Mouse (Mus musculus): Measurements from ENCODE around the gene Hdgfl2. TPM values are rescaled to one million over a fixed set of nuclear protein-coding genes. Genes with fewer than 3 reads are reported as not detected.

Gene Hdgfl2
- total RNA-seq, 2 experiments from 2014 or later: 33.6 to 36.4 TPM

DNA sequence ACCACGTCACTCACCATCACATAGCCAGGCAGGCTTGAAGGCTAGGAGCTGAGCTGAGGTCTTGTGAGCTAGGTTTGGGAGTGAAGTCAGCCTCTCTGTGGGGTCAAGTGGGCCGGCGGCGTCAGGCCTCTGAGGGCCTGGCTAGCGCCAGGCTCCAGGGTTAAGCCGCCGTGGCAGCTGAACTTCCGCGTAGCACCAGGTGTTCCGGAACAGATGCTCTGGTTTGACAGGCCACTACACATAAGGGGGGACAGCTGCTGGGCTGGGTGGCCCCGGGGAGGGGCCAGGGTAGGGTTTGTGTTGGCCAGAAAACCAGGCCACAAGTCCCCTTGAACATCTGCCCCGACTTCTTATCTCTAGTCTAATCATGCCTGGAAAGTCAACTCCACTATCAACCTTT lies 68.0 kb downstream of the Hdgfl2 start:
- no peak for DNase-seq (ENCODE audit: low spot score)
- intact Hi-C loops (cut with DNase I): no loop called here

DNA sequence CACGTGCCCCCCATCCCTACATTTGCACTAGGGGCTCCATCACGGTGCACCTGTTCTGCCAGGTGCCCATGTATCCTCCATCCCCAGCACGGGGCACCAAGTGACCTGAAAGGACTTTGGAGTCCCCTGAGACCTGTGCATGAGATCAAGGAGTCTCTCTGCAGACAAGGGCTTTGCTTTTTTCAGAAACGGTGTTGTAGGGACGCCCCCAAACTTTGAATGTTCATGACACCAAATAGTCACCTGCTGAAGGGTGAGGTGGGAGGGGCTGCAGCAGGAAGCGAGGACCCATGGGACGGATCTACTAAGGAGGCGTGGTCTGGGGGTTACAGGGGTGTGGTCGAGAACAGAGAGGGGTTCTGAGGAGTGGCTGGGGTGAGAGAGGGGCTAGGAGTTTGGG lies 68.8 kb downstream of the Hdgfl2 start:
- intact Hi-C loops (cut with DNase I): no loop called here
- no peak for DNase-seq (ENCODE audit: low spot score)

DNA sequence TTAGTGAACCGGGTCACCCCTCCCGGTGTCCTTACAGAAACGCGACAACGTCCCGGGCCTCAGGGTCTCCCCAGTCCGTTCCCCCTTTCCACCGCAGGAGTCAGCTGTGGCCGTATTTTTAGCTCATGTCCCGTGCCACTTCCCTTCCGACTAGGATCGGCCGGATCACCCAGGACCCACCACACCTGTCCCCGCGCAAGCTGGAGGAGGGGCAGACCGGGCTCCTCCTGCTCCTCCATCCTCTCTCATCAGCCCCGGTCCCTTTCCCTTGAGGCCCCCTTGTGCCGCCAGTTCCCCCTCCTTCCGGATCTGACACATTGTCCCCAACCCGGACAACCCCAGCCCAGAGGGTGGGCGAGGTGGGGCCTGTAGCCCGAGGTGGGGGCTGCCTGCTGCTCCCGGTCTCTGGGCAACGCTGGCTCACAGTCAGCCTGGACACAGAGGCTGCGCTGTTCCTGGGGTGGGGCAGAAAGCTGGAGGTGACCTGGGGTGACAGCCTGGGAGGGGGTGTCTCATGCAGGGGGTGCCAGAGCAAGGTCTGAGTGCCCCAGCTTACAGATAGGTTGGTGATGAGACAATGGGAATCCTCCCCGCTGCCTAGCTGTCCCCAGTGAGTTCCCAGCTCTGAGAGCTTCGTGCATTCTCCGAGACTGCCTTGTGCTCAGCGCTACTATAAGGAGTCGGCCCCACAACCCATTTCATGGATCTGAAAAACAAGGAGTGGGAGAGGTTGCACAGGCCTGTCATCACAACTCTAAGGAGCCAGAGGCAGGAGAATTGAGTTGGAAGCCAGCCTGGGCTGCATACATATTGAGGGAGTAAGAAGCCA lies 69.6 kb downstream of the Hdgfl2 start:
- intact Hi-C loops (cut with DNase I): no loop called here
- DNase-seq (ENCODE audit: low spot score): no peak

DNA sequence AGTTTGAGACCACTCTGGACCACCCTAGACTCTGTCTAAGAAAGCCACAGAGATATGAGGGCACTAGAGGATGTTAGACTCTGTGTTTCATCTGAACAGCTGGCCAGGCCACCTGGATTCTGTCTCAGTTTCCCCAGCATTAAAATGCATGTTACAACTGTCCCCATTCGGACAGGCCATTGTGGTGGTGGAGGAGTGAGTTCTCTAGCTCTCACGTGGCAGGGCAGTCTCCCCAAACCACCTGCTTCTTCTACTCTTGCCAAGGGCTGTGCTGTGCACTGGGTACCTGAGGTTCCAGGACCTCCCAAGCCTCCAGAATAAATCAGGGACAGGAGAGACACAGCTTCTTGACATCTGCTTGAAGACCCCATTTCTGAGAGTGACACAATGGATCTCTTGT lies 70.5 kb downstream of the Hdgfl2 start:
- intact Hi-C loops (cut with DNase I): no loop called here
- DNase-seq (ENCODE audit: low spot score): no peak

Other genes with a start within 250 kb of the Hdgfl2 start
- gene Zfp119a, start 200.7 kb upstream of the Hdgfl2 start, total RNA-seq (2021): 1 to 10 TPM; 3.6 to 4.1 TPM
- 1 to 10 TPM; 4.3 to 5.3 TPM for gene Zfp959, start 187.5 kb upstream of the Hdgfl2 start, total RNA-seq (2021)
- gene Zfp119b, start 130.1 kb upstream of the Hdgfl2 start, total RNA-seq (2021): 1 to 10 TPM; 3.1 to 3.6 TPM
- under 1 TPM; 0.75 to 0.81 TPM for gene Ebi3, start 127.0 kb upstream of the Hdgfl2 start, total RNA-seq (2021)
- gene Yju2, start 120.5 kb upstream of the Hdgfl2 start, total RNA-seq (2021): 1 to 10 TPM; 9.6 to 9.7 TPM
- under 1 TPM; 0.49 to 0.92 TPM for gene Shd, start 109.2 kb upstream of the Hdgfl2 start, total RNA-seq (2021)
- under 1 TPM in 1 of 2 experiments, not detected in 1; 0.47 TPM for gene Fsd1, start 93.1 kb upstream of the Hdgfl2 start, total RNA-seq (2021)
- gene Stap2, start 74.0 kb upstream of the Hdgfl2 start, total RNA-seq (2021): 10 to 100 TPM; 14.1 to 14.6 TPM
- 10 to 100 TPM; 50.0 to 59.4 TPM for gene Mpnd, start 73.9 kb upstream of the Hdgfl2 start, total RNA-seq (2021)
- 10 to 100 TPM; 17.6 to 19.8 TPM for gene Sh3gl1, start 43.0 kb upstream of the Hdgfl2 start, total RNA-seq (2021)
- 1 to 10 TPM in 1 of 2 experiments, under 1 TPM in 1; 0.95 to 1.2 TPM for gene Chaf1a, start 39.2 kb upstream of the Hdgfl2 start, total RNA-seq (2021)
- gene Ubxn6, start 4.6 kb upstream of the Hdgfl2 start, total RNA-seq (2021): 10 to 100 TPM; 49.7 to 51.5 TPM
- 100 to 1,000 TPM; 135 to 136 TPM for gene Plin4, start 30.2 kb downstream of the Hdgfl2 start, total RNA-seq (2021)
- 100 to 1,000 TPM; 143 to 166 TPM for gene Plin5, start 38.0 kb downstream of the Hdgfl2 start, total RNA-seq (2021)
- gene Lrg1, start 42.4 kb downstream of the Hdgfl2 start, total RNA-seq (2021): 10 to 100 TPM; 53.8 to 55.0 TPM
- 1 to 10 TPM; 7.3 to 8.8 TPM for gene Sema6b, start 60.7 kb downstream of the Hdgfl2 start, total RNA-seq (2021)
- gene Tnfaip8l1, start 82.8 kb downstream of the Hdgfl2 start, total RNA-seq (2021): 1 to 10 TPM; 2.2 to 2.5 TPM
- gene Mydgf, start 104.3 kb downstream of the Hdgfl2 start, total RNA-seq (2021): 10 to 100 TPM; 30.2 to 33.0 TPM
- 10 to 100 TPM; 37.1 to 39.1 TPM for gene Dpp9, start 139.3 kb downstream of the Hdgfl2 start, total RNA-seq (2021)
- gene Fem1a, start 177.2 kb downstream of the Hdgfl2 start, total RNA-seq (2021): 100 to 1,000 TPM; 102 to 105 TPM
- 1 to 10 TPM; 7.6 to 9.8 TPM for gene Ticam1, start 197.2 kb downstream of the Hdgfl2 start, total RNA-seq (2021)
- 100 to 1,000 TPM; 154 to 171 TPM for gene Plin3, start 213.2 kb downstream of the Hdgfl2 start, total RNA-seq (2021)
- gene Arrdc5, start 220.7 kb downstream of the Hdgfl2 start, total RNA-seq (2021): not detected
- 1 to 10 TPM; 3.7 to 4.3 TPM for gene Uhrf1, start 223.7 kb downstream of the Hdgfl2 start, total RNA-seq (2021)
- gene Kdm4b, start 246.4 kb downstream of the Hdgfl2 start, total RNA-seq (2021): 10 to 100 TPM; 37.9 to 38.1 TPM